ENCODE assay signal across 29 mouse cellular contexts in the genomic region with DNA sequence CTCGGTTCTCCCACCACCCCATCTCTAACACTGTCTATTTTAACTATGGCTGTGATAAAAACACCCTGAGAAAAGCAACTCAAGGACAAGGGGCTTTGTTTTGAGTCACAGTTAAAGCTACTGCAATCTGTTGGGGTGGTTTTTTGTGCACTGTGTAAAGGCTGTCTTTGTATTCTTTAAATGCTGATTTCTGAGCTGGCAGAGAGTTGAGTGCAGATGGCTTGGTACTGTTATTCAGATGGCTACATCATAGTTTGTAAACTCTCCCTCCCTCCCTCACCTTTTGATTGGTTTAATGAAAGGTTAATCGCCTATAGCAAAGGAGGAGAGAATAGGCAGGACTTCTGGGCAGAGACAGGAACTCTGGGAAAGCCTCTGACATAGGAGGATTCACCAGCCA. TPM values are rescaled to one million over a fixed set of nuclear protein-coding genes. Genes with fewer than 3 reads are reported as not detected.
DNase-seq lines count a peak whose midpoint lies in the region; ATAC-seq and TF ChIP-seq lines count a peak whose summit lies in the region.
"Had no signal": no experiment of that assay in that cellular context is flagged by ENCODE, and none has a peak within 500 bp of the region (broad histone marks: within the 10 kb centered on the region; RNA-seq: fewer than 3 reads in every experiment).

No protein-coding gene starts in this region.

- no peak for TF ChIP-seq CTCF in brain, embryonic 14.5 days (IDR thresholded peaks at IDR 0.05; ENCODE audit: borderline replicate concordance, extremely low read depth, insufficient read depth, insufficient read length)

- H3K4me2 ChIP-seq in forebrain, embryonic 14.5 days (ENCODE audit: low read length), result no peak overlapping the region
- H3K4me2 ChIP-seq in forebrain, embryonic 12.5 days, result no peak overlapping the region
- H3K4me2 ChIP-seq: embryonic facial prominence, embryonic 15.5 days; hindbrain, embryonic 13.5 days; kidney, embryonic 15.5 days; liver, embryonic 15.5 days; lung, embryonic 15.5 days; stomach, embryonic 15.5 days had no signal

- no peaks in the 10 kb centered on the region for H3K27me3 ChIP-seq in forebrain, embryonic 14.5 days (replicated peaks; ENCODE audit: control insufficient read depth, insufficient read depth, low read length)
- no peaks in the 10 kb centered on the region for H3K27me3 ChIP-seq in forebrain, embryonic 12.5 days
- H3K27me3 ChIP-seq: embryonic facial prominence, embryonic 15.5 days; hindbrain, embryonic 13.5 days; kidney, embryonic 15.5 days; liver, embryonic 15.5 days; lung, embryonic 15.5 days; Patski; stomach, embryonic 15.5 days had no signal

- TF ChIP-seq POLR2A in brain, embryonic 14.5 days (IDR thresholded peaks at IDR 0.05; ENCODE audit: borderline replicate concordance, extremely low read depth, insufficient read depth, insufficient read length, poor library complexity, severe bottlenecking), result no peak

- ATAC-seq in forebrain, embryonic 14.5 days, result no peak
- no peak for ATAC-seq in forebrain, embryonic 12.5 days (ENCODE audit: low FRiP score)
- ATAC-seq: midbrain, embryonic 16.5 days; Patski had no signal

- 67% methylated on average over 2 of the region's 2 CpGs for WGBS in forebrain, embryonic 14.5 days
- 75% methylated on average over 2 of the region's 2 CpGs for WGBS in forebrain, embryonic 12.5 days

- H3K9me3 ChIP-seq in forebrain, embryonic 14.5 days (replicated peaks; ENCODE audit: control insufficient read depth, low read length), result no peaks in the 10 kb centered on the region
- H3K9me3 ChIP-seq in forebrain, embryonic 12.5 days, result no peaks in the 10 kb centered on the region
- H3K9me3 ChIP-seq: embryonic facial prominence, embryonic 15.5 days; G1E; hindbrain, embryonic 13.5 days; kidney, embryonic 15.5 days; limb, embryonic 10.5 days; liver, embryonic 15.5 days; lung, embryonic 15.5 days; stomach, embryonic 15.5 days had no signal

- peak; percentile 49 for DNase-seq in forebrain, embryonic 14.5 days (ENCODE audit: low spot score)
- peak; percentile 26 to 37 for DNase-seq in layer of hippocampus, adult 8-10 months (ENCODE audit: low spot score in 2 of 2)
- DNase-seq in layer of hippocampus, postnatal 36 days, result no peak
- peak; percentile 93 for DNase-seq in ES-CJ7 (ENCODE audit: low read depth, low spot score)
- DNase-seq in brain, embryonic 14.5 days (ENCODE audit: low read depth), result peak; percentile 55
- no peak for DNase-seq in frontal cortex, postnatal 25 days (ENCODE audit: low spot score in 2 of 2)
- DNase-seq: adrenal gland, postnatal 10 days; cerebellum, adult 9-10 months; gastrocnemius, postnatal 36 days; heart, adult 2 months; heart, postnatal 36 days; kidney, adult 11 months; kidney, postnatal 36 days; liver; lung, postnatal 4 days; thymus, adult 18-20 months; thymus, postnatal 36 days had no signal

- no peak overlapping the region for H3K9ac ChIP-seq in forebrain, embryonic 14.5 days (ENCODE audit: low read length)
- H3K9ac ChIP-seq in forebrain, embryonic 12.5 days, result no peak overlapping the region
- H3K9ac ChIP-seq: embryonic facial prominence, embryonic 15.5 days; hindbrain, embryonic 13.5 days; kidney, embryonic 15.5 days; liver, embryonic 15.5 days; lung, embryonic 15.5 days; stomach, embryonic 15.5 days had no signal

- H3K27ac ChIP-seq in forebrain, embryonic 14.5 days (ENCODE audit: low read depth, low read length), result no peak overlapping the region
- H3K27ac ChIP-seq in forebrain, embryonic 12.5 days, result no peak overlapping the region
- H3K27ac ChIP-seq: embryonic facial prominence, embryonic 15.5 days; heart, adult 2 months; hindbrain, embryonic 13.5 days; kidney, embryonic 15.5 days; left cerebral cortex, adult 2 months; limb, embryonic 10.5 days; liver, embryonic 15.5 days; lung, embryonic 15.5 days; stomach, embryonic 15.5 days had no signal

- no peak overlapping the region for H3K4me3 ChIP-seq in forebrain, embryonic 14.5 days (ENCODE audit: low read depth, low read length)
- H3K4me3 ChIP-seq in forebrain, embryonic 12.5 days (replicated peaks), result no peak overlapping the region
- H3K4me3 ChIP-seq: embryonic facial prominence, embryonic 15.5 days; heart, adult 2 months; hindbrain, embryonic 13.5 days; kidney, embryonic 15.5 days; left cerebral cortex, adult 2 months; limb, embryonic 10.5 days; liver, embryonic 15.5 days; lung, embryonic 15.5 days; stomach, embryonic 15.5 days had no signal

- H3K4me1 ChIP-seq in forebrain, embryonic 14.5 days (ENCODE audit: control insufficient read depth, insufficient read depth, low read length), result no peaks in the 10 kb centered on the region
- no peaks in the 10 kb centered on the region for H3K4me1 ChIP-seq in forebrain, embryonic 12.5 days
- H3K4me1 ChIP-seq: embryonic facial prominence, embryonic 15.5 days; hindbrain, embryonic 13.5 days; kidney, embryonic 15.5 days; limb, embryonic 10.5 days; liver, embryonic 15.5 days; lung, embryonic 15.5 days; stomach, embryonic 15.5 days had no signal

- peaks cover 28% of the 10 kb centered on the region for H3K36me3 ChIP-seq in forebrain, embryonic 14.5 days (ENCODE audit: control insufficient read depth, insufficient read depth, low read length)
- peaks cover 33% of the 10 kb centered on the region for H3K36me3 ChIP-seq in forebrain, embryonic 12.5 days (replicated peaks)
- H3K36me3 ChIP-seq: liver, embryonic 15.5 days; stomach, embryonic 15.5 days had no signal

RNA-seq across cellular contexts. Expression of gene Zfp74, which starts 9.7 kb away (rescaled TPM):
- 9.2 and 15.7 TPM in 2 replicates for polyA plus RNA-seq in forebrain, embryonic 14.5 days (2014; fragmentation: Nextera tagmentation; extraction: Ambion mirVana)
- 15.4 and 16.5 TPM in 2 replicates for polyA plus RNA-seq in forebrain, embryonic 12.5 days (2016; fragmentation: Nextera tagmentation; extraction: Ambion mirVana)
- 10 to 100 TPM; 17.2 to 19.9 (median 18.2) TPM for total RNA-seq in layer of hippocampus, adult 8-10 months (2022)
- total RNA-seq in layer of hippocampus, postnatal 36 days (2021), result 10 to 100 TPM; 16.3 to 19.6 TPM
- polyA plus RNA-seq in brain, embryonic 14.5 days (2012; rRNA removed), result 11.0 and 14.3 TPM in 2 replicates

RNA-seq across cellular contexts. Expression of gene Zfp383, which starts 36.2 kb away (rescaled TPM):
- polyA plus RNA-seq in forebrain, embryonic 14.5 days (2014; fragmentation: Nextera tagmentation; extraction: Ambion mirVana), result 9.9 and 10.5 TPM in 2 replicates
- 6.6 and 7.6 TPM in 2 replicates for polyA plus RNA-seq in forebrain, embryonic 12.5 days (2016; fragmentation: Nextera tagmentation; extraction: Ambion mirVana)
- 10 to 100 TPM in 1 of 4 experiments, 1 to 10 TPM in 3; 8.3 to 11.0 (median 9.2) TPM for total RNA-seq in layer of hippocampus, adult 8-10 months (2022)
- 1 to 10 TPM; 9.1 to 9.8 TPM for total RNA-seq in layer of hippocampus, postnatal 36 days (2021)
- 17.5 and 18.2 TPM in 2 replicates for polyA plus RNA-seq in brain, embryonic 14.5 days (2012; rRNA removed)

RNA-seq across cellular contexts. Expression of gene Zfp27, which starts 37.8 kb away (rescaled TPM):
- 19.2 and 20.5 TPM in 2 replicates for polyA plus RNA-seq in forebrain, embryonic 14.5 days (2014; fragmentation: Nextera tagmentation; extraction: Ambion mirVana)
- polyA plus RNA-seq in forebrain, embryonic 12.5 days (2016; fragmentation: Nextera tagmentation; extraction: Ambion mirVana), result 13.4 and 15.1 TPM in 2 replicates
- total RNA-seq in layer of hippocampus, adult 8-10 months (2022), result 10 to 100 TPM; 17.8 to 21.2 (median 18.0) TPM
- total RNA-seq in layer of hippocampus, postnatal 36 days (2021), result 10 to 100 TPM; 19.2 to 20.8 TPM
- 12.2 and 13.9 TPM in 2 replicates for polyA plus RNA-seq in brain, embryonic 14.5 days (2012; rRNA removed)

RNA-seq across cellular contexts. Expression of gene Zfp568, which starts 39.6 kb away (rescaled TPM):
- 2.9 and 4.3 TPM in 2 replicates for polyA plus RNA-seq in forebrain, embryonic 14.5 days (2014; fragmentation: Nextera tagmentation; extraction: Ambion mirVana)
- 10.3 and 12.1 TPM in 2 replicates for polyA plus RNA-seq in forebrain, embryonic 12.5 days (2016; fragmentation: Nextera tagmentation; extraction: Ambion mirVana)
- 1 to 10 TPM; 3.3 to 7.7 (median 4.0) TPM for total RNA-seq in layer of hippocampus, adult 8-10 months (2022)
- total RNA-seq in layer of hippocampus, postnatal 36 days (2021), result 1 to 10 TPM; 4.3 to 5.6 TPM
- polyA plus RNA-seq in brain, embryonic 14.5 days (2012; rRNA removed), result 6.4 and 7.2 TPM in 2 replicates

Comparison
In these comparisons a context has a peak if more than half of its experiments do, and no peak if none do; other contexts are left out.
1. DNase-seq: peak in forebrain, embryonic 14.5 days (single experiment), layer of hippocampus, adult 8-10 months (2 of 2), ES-CJ7 (single experiment) and brain, embryonic 14.5 days (single experiment); none in layer of hippocampus, postnatal 36 days (0 of 2) and frontal cortex, postnatal 25 days (0 of 2).